Mouse (Mus musculus) MN1 (cell line): ENCODE results near the gene Sh3pxd2b.

Experiments used
- DNase-seq: peaks from one replicate; pipeline ENCODE4 v3.0.0-alpha.2; 2016; ENCODE audit warnings: low spot score

Gene Sh3pxd2b

DNA sequence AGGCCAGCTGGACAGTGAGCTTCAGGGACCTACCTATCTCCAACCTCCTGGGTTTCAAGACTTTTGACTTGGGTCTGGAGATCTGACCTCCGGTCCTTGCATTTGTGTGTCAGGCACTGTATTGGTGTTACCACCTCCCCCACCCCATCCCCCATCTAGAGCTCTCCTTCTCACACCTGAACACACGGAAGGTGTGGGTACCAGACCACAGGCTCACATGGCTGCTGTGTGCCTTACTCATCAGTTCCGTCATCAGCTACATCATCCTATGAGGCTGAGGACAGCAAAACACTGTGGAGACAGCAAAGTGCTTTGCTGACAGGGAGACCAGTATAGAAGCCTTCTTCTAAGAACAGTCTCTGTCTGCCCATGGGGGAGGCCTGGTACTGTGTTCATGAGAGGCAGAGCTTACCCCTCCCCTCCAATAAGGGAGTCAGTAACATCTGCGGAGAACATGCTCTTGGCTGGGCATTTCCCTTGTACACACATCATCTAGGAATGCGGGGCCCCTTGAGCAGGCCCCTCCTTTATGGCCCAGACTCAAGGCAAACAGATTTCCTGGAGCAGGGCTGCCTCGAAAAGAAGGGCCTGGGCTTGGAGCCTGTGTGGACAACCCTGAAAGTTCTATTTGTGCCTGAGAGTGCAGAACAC lies 87.9 kb downstream of the Sh3pxd2b start:
- no peak for DNase-seq

DNA sequence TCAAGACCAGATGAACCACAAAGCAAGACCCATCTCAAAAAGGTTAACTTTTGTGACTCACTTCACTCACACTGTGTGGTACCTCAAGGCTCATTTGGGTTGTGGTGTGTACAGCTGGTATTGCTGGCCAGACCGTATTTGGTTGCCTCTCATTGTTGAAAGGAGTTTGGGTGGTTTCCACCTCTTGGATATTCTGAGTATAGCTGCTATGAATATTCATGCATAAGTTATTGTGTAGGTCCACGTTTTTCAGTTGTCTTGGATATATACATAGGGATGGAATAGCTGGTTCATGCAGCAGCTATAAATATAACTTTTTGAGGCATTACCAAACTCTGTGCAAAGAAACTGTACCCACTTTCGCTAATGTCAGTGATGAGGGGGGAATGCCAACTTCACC lies 95.0 kb downstream of the Sh3pxd2b start:
- DNase-seq = no peak

DNA sequence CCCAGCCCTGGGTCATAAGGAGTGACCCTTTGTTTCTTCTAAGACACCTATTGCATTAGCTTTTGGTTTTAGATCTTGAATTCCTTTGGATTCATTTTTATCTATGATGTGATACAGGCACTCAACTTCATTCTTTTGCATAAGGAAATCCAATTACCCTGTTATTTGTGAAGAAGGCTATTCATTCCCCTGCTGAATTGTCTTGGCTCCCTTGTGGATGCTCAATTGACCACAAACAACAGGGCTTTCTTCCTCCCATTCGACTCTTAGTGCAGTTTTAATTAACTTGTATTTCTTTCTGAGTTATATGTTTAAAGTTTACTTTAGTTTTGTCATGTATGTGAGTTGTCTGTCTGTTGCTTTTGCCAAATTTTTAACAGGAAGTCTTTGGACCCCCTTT lies 96.6 kb downstream of the Sh3pxd2b start:
- DNase-seq = no peak

DNA sequence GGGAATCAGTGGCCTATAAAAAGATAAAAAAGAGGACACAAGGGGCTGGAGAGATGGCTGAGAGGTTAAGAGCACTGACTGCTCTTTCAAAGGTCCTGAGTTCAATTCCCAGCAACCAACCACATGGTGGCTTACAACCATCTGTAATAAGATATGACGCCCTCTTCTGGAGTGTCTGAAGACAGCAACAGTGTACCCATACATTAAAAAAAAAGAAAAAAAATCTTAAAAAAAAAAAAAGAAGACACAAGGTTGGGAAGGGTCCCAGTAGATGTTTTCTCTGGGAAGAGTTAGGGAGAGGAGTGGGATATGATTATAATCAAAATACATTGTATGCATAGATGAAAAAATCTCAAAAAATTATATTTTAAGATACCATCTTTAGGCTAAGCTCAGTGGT lies 97.5 kb downstream of the Sh3pxd2b start:
- no peak for DNase-seq

DNA sequence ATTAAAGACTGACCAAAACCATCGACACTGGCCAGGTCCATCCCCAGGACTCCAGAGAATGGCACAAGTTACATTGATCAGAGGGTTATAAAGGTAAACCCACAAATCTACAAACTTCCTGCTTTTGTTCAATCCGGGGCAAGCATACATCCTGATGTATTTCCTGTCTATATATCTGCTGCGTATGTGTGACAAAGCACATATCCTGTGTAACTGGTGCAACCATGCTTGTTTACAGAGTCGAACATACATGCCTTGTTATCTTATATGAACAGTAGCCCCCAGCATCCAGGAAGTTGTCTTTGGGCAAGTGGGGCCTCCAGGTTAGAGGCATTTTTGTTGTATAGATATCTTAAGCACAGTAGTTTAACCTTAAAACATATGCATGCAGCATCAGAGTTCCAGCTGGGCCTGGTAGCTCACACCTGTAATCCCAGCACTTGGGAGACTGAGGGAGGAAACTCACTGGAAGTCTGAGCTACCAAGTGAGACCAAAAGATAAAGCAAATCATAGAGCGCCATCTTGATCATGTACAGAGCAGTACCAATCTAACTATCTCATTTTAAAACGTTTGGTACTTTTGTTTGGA lies 98.1 kb downstream of the Sh3pxd2b start:
- no peak for DNase-seq

DNA sequence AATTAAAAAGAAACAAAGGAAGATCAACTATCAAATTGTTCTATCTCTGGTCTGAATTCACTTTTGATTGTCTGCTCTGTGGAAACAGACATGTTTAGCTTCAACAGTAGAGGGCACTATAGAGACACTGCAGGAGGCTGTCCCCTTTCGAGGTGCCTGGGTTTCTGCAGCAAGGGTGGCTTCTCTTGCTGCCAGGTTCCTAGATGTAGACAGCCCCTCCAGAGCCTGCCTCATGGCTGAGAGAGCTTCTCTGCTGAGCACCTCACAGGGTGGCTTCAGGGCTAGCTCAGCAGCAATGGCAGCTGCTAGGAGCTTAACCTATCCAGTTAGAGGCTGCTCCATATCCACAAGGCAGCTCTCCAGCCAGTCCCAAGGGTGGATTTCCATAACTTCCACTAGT lies 102.6 kb downstream of the Sh3pxd2b start:
- DNase-seq = peak; percentile 75

DNA sequence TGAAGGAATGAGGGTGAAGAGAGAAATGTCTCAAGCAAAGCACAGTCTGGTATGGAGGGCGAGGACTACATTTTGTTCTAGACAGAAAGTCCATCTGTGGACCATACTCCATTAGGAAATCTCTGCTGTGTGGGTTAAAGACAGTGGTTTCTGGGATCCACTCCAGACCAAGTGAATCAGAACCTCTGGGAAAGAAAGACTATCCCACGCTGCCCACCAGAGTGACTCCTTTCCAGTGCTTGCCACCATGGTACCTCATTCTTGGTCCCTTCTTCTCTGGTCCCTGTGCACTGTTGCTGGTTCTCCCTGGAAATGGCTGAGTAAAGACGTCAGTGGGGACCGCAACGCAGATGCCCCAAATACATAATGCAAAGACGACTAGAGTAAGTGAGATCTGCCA lies 103.7 kb downstream of the Sh3pxd2b start:
- DNase-seq = no peak

DNA sequence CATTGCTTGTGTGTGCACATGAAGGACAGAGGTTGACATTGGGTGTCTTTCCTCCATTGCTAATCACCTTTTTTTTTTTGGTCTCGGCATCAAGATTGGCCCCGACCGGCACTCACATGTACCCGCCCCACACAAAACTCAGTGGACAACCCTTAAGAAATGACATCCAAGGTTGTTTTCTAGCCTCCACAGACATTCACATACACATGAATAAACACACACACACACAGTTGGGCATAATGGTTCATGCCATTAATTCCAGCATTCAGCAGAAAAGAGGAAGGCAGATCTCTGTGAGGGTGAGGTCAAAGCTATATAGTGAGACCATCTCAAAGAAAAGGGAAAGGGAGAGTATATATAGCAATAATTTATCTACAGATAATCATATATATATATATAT lies 105.1 kb downstream of the Sh3pxd2b start:
- no peak for DNase-seq

DNA sequence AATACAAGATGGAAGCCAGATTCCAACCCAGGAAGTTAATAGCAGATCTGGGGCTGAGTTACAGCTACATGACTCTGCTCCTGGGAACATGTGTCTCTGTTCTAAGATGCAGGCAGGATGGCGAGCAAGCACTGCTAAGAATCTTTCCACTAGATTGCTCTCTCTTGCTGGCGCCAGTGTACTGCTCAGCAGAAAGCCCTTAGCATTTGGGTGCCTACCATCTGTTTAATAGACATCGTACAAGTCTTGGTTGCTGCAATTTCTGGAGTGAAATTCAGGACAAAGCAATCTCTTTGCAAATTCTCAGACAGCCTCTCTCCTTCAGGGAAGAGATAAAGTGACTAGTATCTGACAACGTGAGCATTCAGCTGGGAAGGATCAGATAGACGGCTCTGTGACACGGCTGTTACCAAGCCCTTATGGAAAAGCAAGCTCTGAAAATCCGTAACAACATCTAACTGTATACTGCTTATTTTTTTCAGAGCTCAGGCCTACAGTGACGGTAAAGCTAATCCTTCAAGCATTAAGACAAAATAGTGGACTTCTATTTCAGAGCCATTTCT lies 105.8 kb downstream of the Sh3pxd2b start:
- DNase-seq = peak; percentile 26

DNA sequence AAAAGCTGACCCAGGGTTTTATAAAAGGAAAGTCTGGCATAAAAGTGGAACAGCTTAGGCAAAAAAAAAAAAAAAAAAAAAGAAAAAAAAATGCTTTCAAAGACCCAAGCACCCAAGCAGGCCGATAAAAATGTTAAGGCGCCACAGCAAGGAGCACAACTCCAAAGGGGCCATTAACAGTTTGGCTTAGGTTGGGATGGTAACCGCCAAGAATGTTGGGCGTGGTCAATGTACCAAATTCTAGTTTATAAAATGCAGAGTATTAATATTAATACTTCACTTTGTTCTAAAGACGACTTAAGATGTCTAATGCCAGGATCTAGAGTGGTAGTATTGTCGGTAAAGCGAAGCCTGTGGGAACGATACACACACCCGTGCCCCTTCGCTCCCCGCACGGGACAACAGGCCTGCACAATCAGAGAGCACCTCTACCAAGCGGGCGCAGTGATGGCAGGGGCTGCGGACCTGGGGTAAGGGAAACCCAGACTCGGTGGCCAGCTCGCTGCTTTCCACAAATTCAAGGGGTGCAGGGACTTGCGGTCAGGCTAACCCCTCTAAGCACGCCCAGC lies 106.7 kb downstream of the Sh3pxd2b start:
- peak; percentile 58 for DNase-seq

DNA sequence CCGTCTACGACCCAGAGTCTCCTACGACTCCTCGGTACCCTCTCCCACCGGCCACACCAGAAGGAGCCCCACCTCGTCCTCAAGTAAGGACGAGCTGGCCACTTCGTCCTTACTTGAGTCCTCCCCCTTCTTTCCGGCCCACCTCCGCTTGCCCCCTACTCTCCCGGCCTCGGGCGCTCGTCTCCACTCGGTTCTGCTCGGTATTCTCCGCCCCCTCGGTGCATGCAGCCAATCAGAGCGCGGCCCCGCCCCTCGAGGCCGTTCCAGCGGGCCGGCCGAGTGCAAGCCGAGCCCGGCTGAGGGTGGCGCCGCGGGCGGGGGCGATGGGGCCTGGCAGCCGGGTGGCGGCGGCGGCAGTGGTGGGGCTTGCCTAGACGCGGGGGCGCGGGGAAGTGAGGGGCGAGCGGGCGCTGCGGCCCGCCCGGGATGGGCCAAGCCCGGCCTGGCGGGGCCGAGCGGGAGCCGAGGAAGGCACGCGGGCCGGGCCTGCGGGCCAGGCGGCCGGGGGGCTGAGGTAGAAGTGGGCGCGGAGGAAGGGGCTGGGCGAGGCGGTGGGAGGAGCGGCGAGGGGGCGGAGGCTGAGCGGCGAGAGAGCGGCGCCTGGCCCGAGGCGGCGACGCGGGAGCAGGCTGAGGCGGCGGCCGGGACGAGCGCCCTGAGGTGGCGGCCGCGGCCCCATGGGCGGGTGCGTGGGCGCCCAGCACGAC lies 107.3 kb downstream of the Sh3pxd2b start, which contains the start of gene Ubtd2:
Gene Ubtd2, plus strand, starts transcription at position 571 of the 707 bp plus-strand sequence.
- DNase-seq = peak; percentile 98

DNA sequence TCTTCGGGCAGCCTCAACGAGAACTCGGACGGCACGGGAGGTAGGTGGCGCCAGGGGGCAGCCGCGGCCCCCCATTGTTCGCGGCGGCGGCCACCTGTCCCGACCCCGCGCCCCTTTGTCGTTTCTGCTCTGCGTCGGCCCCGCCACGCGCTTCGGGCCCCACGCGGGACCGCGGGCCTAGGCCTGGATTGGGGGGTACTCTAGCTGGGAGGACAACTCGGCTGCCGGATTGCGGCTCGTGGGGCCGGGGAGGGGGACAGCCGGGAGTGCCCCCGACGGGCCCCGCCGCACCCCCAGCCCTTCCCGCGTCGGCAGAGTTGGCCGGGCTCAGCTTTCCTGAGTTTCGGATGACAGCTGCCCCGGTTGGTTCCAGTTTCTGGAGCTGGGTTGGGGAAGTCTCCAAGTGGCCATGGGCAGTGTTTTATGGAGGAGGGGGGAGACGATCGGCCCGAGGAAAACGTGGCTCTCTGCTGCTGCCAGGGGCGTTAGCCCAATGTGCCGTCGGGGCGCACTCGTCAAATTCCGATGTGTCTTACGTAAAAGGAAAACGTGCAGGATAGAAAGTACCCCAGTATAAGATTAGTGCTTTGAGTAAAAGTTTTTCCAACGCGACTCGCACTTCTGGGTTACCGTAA lies 108.0 kb downstream of the Sh3pxd2b start:
- DNase-seq = peak; percentile 64

DNA sequence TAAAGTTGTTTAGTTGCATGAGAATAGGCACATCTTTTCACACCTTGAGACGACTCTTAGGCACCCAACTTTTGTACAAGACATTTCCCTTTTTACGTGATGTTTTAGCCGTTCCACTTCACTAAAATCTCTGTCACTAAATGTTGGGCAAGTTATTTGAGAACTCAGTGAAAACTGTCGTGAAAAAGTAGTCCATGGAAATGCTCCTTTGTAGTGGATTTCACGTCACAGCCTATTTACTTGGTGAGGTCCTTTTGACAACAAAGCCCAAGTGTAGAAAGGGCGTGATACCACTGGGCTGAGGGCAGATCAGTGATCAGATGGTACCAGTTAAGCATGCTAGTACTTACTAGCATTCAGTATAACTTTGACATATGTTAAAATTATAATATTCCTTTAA lies 108.7 kb downstream of the Sh3pxd2b start:
- DNase-seq = no peak

DNA sequence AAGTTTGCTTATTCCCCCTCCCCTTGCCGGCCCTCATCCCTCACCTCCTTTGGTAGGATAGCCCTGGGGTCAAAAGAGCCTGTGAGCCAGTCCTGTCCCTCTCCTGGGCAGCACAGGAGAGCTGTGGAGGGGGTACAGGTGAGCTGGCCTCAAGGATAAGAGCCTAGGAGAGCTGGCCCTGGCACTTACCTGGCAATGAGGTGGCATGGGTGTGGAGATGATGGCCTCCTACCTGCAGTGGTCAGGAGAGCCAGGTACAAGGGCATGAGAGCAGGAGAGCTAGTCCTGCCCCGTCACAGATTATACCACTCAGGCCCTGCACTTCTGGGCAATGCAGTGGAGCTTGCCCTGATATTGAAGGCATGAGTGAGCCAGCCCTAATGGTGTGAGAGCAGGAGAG lies 116.7 kb downstream of the Sh3pxd2b start:
- no peak for DNase-seq

DNA sequence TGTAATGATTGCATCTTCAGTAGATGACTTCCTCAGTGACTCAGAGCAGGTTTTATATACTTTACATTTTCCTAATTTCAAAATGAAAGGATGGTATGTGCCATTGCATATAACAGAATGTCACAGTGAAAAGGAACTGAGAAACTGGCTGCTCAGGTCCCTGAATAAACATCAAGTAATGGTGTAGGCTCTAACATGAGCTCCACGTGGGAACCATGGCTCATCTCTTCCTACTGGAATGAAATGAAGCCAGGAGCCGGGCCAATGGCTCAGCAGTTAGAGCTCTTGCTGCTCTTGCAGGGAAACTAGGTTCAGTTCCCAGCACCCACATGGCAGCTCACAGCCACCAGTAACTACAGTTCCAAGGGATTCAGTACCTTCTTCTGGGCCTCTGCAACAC lies 124.3 kb downstream of the Sh3pxd2b start:
- no peak for DNase-seq

DNA sequence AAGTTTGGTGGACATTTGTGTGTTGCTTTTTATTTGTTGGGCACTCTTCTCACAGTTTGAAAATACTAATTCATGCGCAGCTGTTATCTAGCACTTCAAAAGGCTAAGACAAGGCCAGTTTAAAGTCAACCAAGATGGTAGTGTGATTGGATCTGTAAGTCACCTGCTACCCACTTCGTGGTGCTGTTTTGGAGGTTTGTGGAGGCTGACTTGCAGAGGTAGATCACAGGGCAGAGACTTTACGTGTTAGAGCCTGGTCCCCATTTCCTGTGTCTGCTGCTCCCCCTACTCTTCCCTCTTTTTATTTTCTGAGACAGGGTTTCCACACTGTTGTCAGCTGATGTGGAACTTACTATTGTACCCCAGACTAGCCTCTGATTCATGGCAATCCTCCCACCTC lies 127.1 kb downstream of the Sh3pxd2b start:
- DNase-seq = no peak

DNA sequence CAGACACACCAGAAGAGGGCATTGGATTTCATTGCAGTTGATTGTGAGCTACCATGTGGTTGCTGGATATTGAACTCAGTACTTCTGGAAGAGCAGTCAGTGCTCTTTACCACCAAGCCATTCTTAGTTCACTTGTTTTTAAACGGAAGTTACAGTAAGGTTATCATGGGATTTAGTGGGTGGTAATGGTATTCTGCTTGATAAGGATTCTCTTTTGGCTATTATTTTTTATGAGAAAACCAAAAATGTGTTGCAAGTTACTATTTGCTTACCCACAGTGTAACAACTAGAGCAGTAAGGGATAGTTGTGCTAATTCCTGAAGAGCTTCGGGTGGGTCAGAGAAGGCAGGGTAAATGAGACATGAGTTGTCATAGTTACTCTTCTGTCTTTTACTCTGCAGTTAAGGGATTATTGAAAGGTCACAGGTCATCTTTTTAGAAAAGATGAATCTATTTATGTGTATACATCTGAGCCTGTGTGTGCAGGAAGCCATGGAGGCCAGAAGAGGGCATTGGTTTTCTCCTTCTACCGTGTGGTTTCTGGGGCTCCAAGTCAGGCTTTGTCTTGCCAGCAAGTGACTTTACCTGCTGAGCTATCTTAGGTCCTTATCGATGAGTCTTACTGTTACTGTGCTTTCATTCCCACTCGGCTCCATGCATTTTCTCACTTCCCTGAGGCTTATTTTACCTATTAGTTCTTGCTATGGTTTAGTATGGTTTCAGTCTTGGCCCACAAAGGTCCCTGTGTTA lies 128.0 kb downstream of the Sh3pxd2b start:
- DNase-seq = no peak
